Mouse (Mus musculus): ENCODE data around the gene Oosp2.

Oosp2 gene

DNA sequence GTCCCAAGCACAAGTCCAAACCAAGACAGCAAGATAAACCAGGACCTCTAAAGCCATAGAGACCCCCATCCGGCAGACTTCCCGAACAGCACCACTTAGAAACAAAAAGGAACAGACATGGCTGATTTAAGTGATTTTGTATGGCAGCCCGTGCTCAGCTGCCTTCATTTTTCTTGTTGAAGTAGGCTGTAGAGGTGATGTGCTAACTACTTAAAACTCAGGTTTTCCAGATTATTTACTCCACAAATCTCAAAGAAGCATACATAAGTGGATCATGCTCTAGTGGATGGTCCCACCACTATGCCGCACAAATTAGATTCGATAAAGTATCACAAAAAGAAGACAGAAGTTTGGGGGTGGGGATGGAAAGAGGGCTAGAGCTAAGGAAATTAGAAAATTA is at the start of gene Oosp2:
Gene Oosp2 (minus strand): TSS at position 101 of the 400 bp plus-strand sequence.
- no peak for DNase-seq (ENCODE audit: low spot score)

DNA sequence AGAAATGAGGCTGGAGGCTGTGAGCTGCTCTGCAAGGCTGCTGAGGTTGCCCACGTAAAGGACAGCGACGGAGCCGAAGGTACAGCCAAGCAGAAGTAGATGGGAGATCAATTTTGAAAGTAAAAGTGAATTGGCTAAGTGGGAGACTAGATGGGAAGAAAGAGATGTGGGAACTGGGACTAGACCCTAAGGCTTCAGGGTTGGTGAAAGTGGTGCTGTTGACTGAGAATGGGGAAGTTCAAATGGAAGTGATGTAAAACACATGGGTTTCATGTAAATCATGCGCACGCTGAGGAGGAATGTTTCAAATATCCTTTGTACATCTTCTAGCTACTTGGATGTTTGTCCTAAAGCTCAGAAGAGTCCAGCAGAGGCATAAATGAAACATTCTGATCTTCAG is 38.0 kb upstream of the Oosp2 start:
- DNase-seq (ENCODE audit: low spot score): no peak

DNA sequence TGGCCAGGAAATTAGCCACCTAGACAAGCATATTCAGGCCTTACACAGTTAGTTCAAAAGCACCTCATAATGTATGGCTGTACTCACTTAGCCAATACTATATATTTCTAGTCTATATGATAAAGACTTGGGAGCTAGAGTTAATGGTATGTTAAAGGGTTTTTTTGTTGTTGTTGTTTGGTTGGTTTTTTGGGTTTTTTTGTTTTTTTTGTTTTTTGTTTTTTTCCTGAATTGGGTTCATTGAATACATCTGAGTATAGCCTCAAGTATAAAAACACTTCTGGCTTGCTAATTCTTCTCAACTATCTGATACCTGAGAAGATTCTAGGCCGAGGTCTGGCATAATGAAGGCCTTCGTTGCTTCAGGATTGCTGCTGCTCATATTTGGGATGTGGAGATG is 36.4 kb upstream of the Oosp2 start, which contains the start of gene Oosp3:
Gene Oosp3 (plus strand): TSS at position 301 of the 400 bp plus-strand sequence.
- no peak for DNase-seq (ENCODE audit: low spot score)

DNA sequence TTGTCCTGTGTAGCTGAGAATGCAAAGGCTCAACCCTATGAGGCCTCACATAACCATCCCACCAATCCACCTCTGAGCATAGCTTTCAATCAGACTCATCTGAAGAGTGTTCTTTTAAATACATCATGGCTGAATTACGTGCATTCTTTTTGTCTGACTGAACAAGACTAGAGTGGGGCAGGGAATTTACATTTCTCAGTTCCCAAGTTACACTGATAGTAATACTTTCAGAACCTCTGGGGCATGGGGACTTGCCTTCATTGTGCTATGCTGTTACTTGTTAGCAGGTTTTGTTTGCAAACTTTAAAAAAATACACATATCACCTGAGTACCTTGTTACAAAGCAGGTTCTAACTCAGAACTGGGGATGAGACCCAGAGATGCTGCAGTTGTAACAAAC is 31.1 kb upstream of the Oosp2 start:
- DNase-seq (ENCODE audit: low spot score): no peak

DNA sequence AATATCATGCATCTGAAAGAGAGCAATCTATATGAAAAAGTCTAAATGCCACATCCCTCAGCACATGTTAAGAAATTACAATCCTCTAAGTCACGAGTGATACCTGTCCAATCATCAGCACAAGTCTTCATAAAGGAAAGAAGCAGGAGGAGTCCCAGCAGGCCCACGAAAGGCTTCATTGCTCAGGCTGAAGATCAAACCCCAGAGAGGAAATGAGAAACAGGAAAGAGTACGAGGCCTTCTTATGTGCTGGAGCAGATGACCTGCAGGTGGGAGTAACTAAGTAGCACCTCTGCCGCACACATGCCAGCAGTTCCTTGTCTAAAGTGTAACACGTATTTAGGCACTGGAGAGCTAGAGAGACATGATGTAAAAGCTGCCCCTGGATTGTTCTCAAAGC is 30.5 kb upstream of the Oosp2 start, which contains the start of gene Oosp1:
Gene Oosp1 (minus strand): TSS at position 312 of the 400 bp plus-strand sequence.
- DNase-seq (ENCODE audit: low spot score): no peak

DNA sequence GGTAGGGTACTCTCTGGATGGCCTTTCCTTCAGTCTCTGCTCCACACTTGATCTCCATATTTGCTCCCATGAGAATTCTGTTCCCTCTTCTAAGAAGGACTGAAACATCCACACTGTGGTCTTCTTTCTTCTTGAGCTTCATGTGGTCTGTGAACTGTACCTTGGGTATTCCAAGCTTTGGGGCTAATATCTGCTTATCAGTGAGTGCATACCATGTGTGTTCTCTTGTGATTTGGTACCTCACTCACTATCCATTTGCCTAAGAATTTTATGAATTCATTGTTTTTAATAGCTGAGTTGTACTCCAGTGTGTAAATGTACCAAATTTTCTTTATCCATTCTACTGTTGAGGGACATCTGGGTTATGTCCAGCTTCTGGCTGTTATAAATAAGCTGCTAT is 1.2 kb upstream of the Oosp2 start:
- no peak for DNase-seq (ENCODE audit: low spot score)

DNA sequence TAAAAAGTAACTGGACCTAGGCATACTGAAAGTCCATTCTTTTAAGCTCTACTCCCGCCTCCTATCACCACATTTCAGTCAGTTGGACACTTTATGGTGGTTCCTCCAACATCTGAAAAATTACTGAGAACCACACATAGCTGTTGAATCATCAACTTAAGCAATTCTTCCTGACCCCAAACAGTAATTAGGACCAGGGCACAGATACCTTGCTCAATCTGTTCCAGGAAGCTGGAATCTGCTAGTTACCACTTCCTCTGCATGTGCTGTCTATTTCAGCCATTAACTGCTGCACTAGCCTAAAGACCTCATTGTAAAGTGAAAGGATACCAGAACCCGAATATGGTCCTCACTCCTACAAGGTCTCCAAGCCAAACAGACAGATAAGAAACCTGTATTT is 1.2 kb downstream of the Oosp2 start:
- no peak for DNase-seq (ENCODE audit: low spot score)

DNA sequence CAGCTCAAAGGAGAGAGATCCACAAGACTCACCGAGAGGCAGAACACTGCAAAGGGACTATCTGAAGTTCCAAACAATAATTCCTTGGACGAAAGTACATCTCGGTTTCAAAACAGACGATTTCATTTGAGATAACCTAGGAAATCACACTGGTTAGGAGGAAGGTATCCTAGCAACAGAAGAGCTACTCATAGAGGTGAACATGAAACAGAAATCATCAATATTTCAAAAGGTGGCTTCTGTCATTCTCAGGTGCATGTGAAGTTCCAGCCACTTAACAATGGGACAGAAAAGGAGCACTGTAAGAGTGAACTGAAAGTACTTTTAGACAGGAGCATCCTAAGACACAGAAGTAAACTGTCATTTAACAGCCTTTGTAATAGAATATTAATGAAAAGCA is 10.8 kb downstream of the Oosp2 start:
- DNase-seq (ENCODE audit: low spot score): no peak

DNA sequence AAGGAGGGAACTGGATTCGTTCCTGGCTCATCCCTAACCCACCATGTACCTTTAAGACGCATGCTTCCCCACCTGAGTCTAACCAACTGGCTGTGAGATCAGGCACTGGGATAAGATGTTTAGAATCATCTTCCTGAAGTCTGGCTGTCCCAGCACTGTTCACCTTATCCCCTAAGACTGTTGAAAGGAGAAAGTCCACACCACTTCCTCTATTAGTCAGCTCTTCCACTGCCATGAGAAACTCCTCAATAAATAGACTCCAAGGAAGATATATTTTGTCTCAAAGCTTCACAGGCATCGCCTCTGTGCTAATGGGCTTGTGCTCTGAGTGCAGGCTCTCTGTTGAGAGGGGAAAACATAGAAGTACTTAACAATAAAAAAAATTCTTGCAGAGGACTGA is 14.2 kb downstream of the Oosp2 start:
- no peak for DNase-seq (ENCODE audit: low spot score)

DNA sequence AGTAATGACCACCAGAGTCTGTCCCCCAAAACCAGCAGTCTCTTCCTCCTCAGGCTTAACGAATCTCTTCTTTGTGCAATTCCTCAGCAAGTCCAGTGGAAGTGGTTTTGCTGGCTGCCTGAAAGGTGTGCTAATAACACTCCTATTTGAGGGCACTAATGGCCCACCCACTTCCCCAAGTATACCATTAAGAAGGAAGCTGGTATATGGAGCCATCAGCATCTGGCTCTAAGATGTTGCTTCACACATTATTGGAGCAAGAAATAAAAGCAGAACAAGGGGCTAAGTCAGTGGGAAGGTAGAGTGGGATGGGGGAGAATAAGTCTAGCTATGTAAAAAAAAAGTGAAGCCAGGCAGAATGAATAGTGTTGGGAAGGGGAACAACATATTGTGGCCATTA is 19.6 kb downstream of the Oosp2 start, which contains the start of gene Ms4a3:
Gene Ms4a3 (minus strand): TSS at position 120 of the 400 bp plus-strand sequence.
- no peak for DNase-seq (ENCODE audit: low spot score)

DNA sequence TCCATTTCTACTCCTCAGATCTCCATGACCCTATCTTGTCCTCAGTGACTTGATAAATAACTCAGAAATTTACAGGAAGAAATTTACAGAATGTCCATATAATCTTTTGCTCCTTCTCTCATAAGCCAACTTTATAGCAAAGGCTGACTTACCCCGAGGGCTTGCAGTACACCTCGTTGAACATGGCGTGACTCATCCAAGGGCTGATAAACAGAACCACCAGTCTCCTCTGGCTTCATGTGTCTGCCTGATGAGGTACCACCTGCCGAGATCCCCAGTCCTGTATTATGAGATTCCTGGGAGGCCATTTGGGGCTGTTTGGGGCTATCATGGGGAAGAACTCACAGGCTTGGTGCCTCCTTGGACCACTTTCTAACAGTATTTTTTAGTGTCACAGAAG is 21.3 kb downstream of the Oosp2 start:
- no peak for DNase-seq (ENCODE audit: low spot score)

DNA sequence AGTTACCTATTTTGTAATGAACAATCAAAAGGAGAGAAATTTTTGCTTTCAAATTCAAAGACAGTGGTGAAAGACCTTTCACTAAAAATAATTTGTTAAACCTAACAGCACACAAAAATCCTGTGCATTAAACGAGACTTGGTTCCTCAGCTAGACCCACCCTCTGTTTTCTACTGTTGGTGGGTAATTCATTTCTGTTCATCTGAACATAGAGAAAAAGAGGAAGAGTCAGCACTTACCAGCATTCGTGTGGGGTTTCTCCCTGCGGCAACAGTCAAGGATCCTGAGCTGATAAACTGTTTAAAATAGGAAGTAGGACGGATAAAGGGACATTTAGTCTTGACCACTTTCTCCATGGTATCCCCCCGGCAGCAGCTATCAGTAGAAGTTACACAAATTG is 24.8 kb downstream of the Oosp2 start:
- DNase-seq (ENCODE audit: low spot score): no peak

DNA sequence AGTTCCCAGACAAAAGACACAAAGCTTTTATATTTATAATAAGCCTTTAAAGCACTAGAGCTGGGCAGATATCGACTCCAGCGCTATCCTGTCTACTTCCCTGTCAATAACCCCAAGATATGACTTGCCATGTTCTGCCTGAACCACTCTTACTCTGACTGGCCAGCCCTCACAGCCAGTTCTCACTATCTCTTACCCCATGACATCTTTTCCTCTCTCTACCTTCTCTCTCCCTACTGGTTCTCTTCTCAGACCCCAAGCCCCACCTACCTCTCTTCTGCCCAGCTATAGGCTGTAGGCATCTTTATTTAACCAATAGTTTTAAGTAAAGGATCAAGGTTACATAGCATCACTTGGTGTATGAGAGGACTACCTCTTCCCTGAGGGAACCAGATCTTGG is 26.0 kb downstream of the Oosp2 start:
- DNase-seq (ENCODE audit: low spot score): no peak

DNA sequence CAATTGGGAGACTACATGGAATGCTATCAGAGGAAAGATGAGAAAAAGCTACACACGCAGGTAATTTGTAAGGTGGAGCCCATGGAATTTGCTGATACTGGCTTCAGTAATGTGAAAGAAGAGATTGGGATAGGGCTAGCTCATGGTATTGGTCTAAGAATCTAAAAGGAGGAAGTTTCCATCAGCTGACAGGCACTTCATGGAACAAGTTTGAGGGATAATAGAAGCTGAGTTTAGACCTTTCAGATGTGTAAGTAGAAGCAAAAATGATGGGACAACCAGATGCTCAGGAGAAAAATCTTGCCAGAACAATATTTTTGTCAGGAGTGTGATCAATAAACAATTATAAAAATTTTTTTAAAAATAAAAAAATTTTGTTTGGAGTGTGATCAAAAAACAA is 26.6 kb downstream of the Oosp2 start:
- DNase-seq (ENCODE audit: low spot score): no peak

DNA sequence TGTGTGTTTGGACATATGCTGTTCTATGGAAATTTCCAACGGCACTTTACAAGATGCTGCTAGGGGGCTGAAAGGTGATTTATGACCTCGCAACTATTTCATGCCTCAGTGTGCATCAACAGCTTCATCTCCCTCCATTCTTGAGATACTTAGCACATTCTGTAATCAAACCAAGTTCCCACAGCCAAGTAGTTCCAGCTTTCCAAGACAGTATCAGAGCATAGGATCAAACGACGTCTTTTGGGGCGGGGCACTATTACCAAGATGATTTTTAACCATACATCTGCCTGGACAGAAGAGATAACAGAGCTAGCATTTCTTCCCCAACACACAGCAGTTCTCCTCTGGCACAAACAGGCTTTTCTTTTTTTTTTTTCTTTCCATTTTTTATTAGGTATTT is 35.1 kb downstream of the Oosp2 start:
- no peak for DNase-seq (ENCODE audit: low spot score)

DNA sequence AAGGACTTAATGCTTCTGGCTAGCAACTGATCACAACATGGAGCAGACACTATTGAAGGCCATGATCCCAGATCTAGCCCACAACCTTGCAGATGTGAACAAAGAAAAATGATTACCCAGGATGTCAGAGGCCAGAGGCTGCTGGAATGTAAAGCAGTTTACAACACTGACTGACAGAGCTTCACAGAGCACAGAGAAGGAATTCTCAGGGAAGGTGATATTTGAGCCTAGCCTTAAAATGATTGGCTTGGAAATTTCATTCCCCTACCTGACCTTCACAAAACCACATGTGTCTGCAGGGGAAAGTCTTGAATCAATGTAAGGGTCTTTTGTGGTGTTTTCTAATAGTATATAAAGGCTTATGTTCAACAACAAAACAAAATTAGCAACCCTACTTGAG is 35.6 kb downstream of the Oosp2 start:
- no peak for DNase-seq (ENCODE audit: low spot score)

DNA sequence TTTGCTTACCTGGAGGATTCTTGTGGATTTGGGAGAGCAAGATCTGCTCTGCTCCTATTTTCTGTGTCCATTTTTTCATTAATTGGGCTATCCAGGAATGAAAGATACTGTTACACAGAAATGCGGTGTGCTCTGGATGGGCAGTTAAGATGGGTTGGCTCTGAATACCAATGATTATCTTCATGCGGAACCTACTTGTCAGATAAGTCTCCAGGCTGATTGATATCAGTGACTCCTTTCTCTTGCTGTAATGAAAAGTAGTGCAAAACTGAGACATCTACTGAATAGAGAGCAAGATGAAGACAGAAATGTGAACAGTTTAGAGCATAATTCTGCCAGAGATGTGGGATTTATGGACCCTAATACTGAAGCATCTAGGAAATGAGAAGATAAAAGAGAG is 36.8 kb downstream of the Oosp2 start, which contains the start of gene Ms4a2:
Gene Ms4a2 (minus strand): TSS at position 169 of the 400 bp plus-strand sequence.
- DNase-seq (ENCODE audit: low spot score): no peak

DNA sequence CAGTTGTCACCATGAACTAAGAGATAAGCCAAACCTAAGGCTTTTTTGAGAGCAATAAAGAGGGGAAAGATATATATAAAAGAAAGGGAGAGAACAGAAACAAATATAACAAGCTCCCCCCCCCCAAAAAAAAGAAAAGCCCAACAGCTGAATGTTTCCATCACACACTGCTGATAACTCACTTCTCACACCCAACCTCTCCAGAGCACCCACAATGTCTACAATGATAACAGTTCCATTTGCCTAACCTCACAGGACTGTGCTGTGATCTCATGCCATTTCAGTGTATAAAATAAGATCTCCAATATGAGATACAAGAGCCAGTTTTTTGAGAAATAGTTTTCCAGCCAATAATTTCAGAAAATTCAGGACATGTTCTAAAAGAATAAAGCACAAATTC is 42.4 kb downstream of the Oosp2 start:
- DNase-seq (ENCODE audit: low spot score): no peak

DNA sequence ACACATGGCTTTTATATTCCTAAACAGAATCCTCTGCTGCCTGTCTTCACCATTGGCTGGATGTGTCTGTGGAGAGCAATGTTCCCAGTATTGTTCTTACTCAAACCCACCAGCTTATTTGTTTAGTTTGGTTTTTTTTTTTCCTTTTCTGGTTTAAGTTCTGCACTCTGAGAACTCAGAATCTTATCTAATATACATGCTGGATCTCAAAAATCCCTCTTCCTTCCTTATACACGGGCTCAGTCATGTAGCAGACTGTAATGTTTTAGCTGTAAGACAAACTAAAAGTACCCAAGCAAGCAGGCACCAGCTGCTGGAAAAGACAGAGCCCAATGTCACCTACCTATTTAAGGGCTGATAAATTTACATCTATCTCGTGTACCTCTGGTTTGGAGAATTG is 45.6 kb downstream of the Oosp2 start:
- DNase-seq (ENCODE audit: low spot score): no peak

DNA sequence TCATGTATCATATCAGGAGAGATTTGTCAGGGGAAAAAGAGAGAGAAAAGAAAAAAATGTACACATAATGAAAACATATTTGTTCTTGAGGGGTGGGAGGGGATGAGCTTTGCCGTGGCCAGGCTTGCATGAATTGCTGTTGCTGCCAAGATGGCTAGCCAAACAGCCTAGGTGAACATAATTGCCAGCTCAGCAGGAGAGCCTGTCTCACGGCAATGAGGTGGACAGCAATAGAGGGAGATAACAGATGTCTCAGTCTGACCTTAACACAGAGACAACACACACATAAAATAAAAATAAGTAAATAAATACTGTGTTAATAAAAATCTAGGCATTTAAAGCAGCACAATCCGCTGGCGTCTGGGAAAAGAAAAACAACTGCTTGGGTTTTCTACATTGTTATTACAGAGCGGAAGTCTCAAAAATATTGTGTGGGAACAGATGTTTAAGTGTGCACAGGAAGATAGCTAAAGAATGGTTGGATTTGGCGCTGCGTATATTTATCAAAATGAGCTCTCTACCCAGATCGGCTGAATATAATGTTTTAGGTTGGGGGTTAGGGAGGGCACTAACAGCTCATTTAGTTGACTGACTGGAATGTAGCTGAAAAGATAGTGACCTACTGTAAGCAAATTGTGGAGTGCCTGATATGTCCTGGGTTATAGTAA is 46.4 kb downstream of the Oosp2 start:
- no peak for DNase-seq (ENCODE audit: low spot score)

DNA sequence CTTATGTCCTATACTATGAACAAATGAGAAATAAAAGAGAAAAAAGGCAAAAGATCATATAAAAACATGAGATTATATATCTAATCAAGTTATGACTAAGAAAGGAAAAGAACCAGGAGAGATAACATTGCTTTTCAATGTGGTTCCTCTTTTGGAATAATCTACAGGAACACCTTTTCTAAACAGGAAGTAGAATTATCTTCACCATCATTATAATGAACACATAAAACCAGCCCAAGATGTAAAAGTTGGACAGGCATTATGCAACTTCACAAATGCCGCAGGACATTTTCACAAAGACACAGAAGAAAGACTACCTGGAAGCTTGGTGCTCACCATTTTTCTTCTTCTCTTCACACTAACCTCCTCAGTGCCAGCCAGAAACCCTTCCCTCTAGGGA is 47.3 kb downstream of the Oosp2 start:
- no peak for DNase-seq (ENCODE audit: low spot score)

DNA sequence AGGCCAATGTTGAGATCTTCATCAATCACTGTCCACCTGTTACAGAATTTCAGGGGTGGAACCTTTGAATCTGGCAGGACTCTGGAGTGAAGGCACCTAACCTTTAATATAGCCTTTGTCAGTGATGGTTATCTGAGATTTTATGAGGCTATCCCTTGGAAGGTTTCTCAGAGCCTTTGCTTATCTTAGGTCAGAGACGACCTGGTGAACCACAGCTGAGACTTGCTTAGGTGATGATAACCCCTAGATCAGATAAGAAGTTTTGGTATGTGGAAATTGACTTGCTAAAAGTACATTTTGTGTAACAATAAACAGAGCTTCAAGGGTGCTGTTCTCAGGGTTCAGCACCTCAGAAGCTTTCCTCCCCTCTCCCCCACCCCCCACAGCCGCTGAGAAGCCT is 48.1 kb downstream of the Oosp2 start:
- no peak for DNase-seq (ENCODE audit: low spot score)

DNA sequence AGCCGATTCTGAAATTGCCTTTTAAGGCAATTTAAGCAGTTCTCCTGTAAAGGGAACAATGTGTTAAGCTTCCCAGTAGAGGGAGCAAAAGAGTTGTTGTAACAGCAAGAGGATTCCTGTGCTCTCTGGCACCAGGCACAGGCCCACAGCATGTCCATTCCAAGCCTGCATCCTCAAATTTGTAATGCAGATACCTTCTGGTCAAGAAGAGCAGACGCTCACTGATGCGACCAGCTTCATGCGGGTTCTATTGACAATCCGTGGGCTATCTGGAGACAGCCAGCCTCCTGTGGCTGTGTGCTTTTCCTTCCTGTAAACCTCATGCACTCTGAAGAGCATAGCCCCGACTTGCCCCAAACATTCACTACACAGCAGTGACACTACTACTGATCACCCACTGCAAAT is 48.8 kb downstream of the Oosp2 start:
- DNase-seq (ENCODE audit: low spot score): peak; percentile 6

DNA sequence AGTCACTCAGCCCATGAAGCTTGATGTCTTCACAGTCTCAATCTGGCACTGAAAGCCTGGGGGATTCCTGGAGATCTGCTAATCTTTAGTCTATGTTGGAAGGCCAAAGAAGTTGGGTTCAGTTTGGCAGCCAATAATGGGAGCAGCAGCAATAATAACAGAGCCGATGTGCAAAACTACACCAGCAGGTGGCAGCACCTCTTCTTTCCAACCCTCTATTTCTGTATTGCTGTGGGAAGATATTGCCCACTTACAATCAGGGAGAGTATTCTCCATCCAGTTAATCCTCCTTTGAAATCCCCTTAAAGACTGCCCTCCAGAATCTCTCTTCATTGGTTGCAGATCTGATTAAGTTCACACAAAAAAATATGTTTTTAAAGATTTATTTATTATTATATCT is 52.2 kb downstream of the Oosp2 start:
- DNase-seq (ENCODE audit: low spot score): no peak

Measured in MN1 (cell line).